Mouse (Mus musculus) embryonic fibroblast, embryonic 13.5 days (primary cell): ENCODE results near the gene Mier3. TPM values are rescaled to one million over a fixed set of nuclear protein-coding genes. Genes with fewer than 3 reads are reported as not detected.
"Not testable (repeated sequence)": the region's sequence is repeated elsewhere in the genome, so short reads cannot be mapped to it uniquely, and the experiment has no call there.

Source experiments
- H3K27ac ChIP-seq: 2 replicates; pipeline ENCODE4 v1.5.1; 2012; ENCODE audit warnings: low read length, control low read depth, inconsistent platforms; ENCODE audit not compliant: insufficient read depth
- H3K4me1 ChIP-seq: 2 replicates; pipeline ENCODE4 v1.6.1; 2011; ENCODE audit warnings: low read length; ENCODE audit not compliant: control insufficient read depth, insufficient read depth
- H3K4me3 ChIP-seq: 2 replicates; pipeline ENCODE4 v1.5.1; 2011; ENCODE audit warnings: mild to moderate bottlenecking, control low read depth, low read length; ENCODE audit not compliant: insufficient read depth
- CTCF ChIP-seq: IDR thresholded peaks from 2 replicates; pipeline ENCODE4 v1.5.1; 2011; ENCODE audit warnings: mild to moderate bottlenecking, control low read depth, low read length, moderate library complexity, borderline replicate concordance; ENCODE audit not compliant: insufficient read depth
- POLR2A ChIP-seq: IDR thresholded peaks from 2 replicates; pipeline ENCODE4 v1.6.1; 2011; ENCODE audit warnings: low read depth, mild to moderate bottlenecking, control low read depth, low read length, moderate library complexity
- polyA plus RNA-seq: library from polyadenylated mRNA; stranded (reverse); fragments of >200 nt; gene quantifications from 2 replicates; pipeline ENCODE4 v1.2.4, GENCODE M21; 2011; ENCODE audit warnings: low read depth; ENCODE audit not compliant: missing spikeins, insufficient read length

Gene Mier3
- polyA plus RNA-seq, 1 experiment, result 32.3 TPM

- TF ChIP-seq CTCF (no peak), POLR2A (no peak)
- peaks cover 3% of the 10 kb centered on the region; the same call in 1 of the 2 replicates for H3K4me1 ChIP-seq
- peak overlapping the region; percentile 94 for H3K27ac ChIP-seq
- peak overlapping the region; percentile 73 for H3K4me3 ChIP-seq
These were observed 5.9 kb downstream of the Mier3 start for GRCm38 (mm10) chr13:111686522-111687284.

- peak overlapping the region; percentile 94 for H3K27ac ChIP-seq
- H3K4me3 ChIP-seq, result peak overlapping the region; percentile 73
- H3K4me1 ChIP-seq, result peaks cover 3% of the 10 kb centered on the region; the same call in 1 of the 2 replicates
- TF ChIP-seq POLR2A (peak; percentile 85), CTCF (no peak)
These were observed 6.6 kb downstream of the Mier3 start for GRCm38 (mm10) chr13:111687285-111687781.

GRCm38 (mm10) chr13:111703396-111703795 is 22.6 kb downstream of the Mier3 start:
- H3K4me1 ChIP-seq, result no peaks in the 10 kb centered on the region
- H3K4me3 ChIP-seq, result no peak overlapping the region
- no peak overlapping the region for H3K27ac ChIP-seq
- TF ChIP-seq POLR2A, result no peak
- no peak for TF ChIP-seq CTCF

- not testable (repeated sequence) for H3K4me3 ChIP-seq, H3K27ac ChIP-seq, H3K4me1 ChIP-seq
These were observed 23.2 kb downstream of the Mier3 start for GRCm38 (mm10) chr13:111703952-111704351.

- no peak for TF ChIP-seq POLR2A
- TF ChIP-seq CTCF, result no peak
These were observed 29.8 kb downstream of the Mier3 start for GRCm38 (mm10) chr13:111710531-111710930.

GRCm38 (mm10) chr13:111719726-111720125 is 38.9 kb downstream of the Mier3 start:
- TF ChIP-seq CTCF (no peak), POLR2A (no peak)
- Histone ChIP-seq H3K4me1 (no peaks in the 10 kb centered on the region; the same call in 1 of the 2 replicates), H3K27ac (no peak overlapping the region), H3K4me3 (no peak overlapping the region)

More at GRCm38 (mm10) chr13:111710531-111710930, 29.8 kb downstream of the Mier3 start:
- Histone ChIP-seq H3K27ac (no peak overlapping the region), H3K4me1 (no peaks in the 10 kb centered on the region), H3K4me3 (no peak overlapping the region)

- 0 out of 2 replicates have a peak overlapping the region, but pooled peaks have one; percentile 3 for H3K27ac ChIP-seq
- H3K4me1 ChIP-seq, result no peaks in the 10 kb centered on the region; the same call in 1 of the 2 replicates
- peak overlapping the region; percentile 84 for H3K4me3 ChIP-seq
- TF ChIP-seq POLR2A (peak; percentile 58), CTCF (no peak)
These were observed 44.0 kb downstream of the Mier3 start for GRCm38 (mm10) chr13:111724811-111725164.

- TF ChIP-seq CTCF, result no peak
- TF ChIP-seq POLR2A, result peak; percentile 89
- Histone ChIP-seq H3K4me1 (no peaks in the 10 kb centered on the region; the same call in 1 of the 2 replicates), H3K27ac (peak overlapping the region; percentile 45), H3K4me3 (peak overlapping the region; percentile 84)
These were observed 44.6 kb downstream of the Mier3 start for GRCm38 (mm10) chr13:111725165-111726077.

GRCm38 (mm10) chr13:111726898-111727297 is 46.1 kb downstream of the Mier3 start:
- Histone ChIP-seq H3K4me1 (no peaks in the 10 kb centered on the region; the same call in 1 of the 2 replicates), H3K4me3 (no peak overlapping the region), H3K27ac (no peak overlapping the region)
- TF ChIP-seq CTCF (no peak), POLR2A (no peak)

- TF ChIP-seq POLR2A (no peak), CTCF (no peak)
- no peak overlapping the region for H3K4me3 ChIP-seq
- H3K4me1 ChIP-seq, result 0 out of 2 replicates have a peak, but pooled peaks cover 2% of the 10 kb centered on the region
- no peak overlapping the region for H3K27ac ChIP-seq
These were observed 60.6 kb downstream of the Mier3 start for GRCm38 (mm10) chr13:111741204-111741990.
